Mouse (Mus musculus): ENCODE measurements at regions not wholly inside any gene's neighbourhood (a gene's known extent, or its start where the extent isn't known, plus 50 kb on each side); places are given as distances from the start of the nearest gene placed in this dataset.
"Not testable (repeated sequence)": the region's sequence is repeated elsewhere in the genome, so short reads cannot be mapped to it uniquely, and the experiment has no call there.

DNA sequence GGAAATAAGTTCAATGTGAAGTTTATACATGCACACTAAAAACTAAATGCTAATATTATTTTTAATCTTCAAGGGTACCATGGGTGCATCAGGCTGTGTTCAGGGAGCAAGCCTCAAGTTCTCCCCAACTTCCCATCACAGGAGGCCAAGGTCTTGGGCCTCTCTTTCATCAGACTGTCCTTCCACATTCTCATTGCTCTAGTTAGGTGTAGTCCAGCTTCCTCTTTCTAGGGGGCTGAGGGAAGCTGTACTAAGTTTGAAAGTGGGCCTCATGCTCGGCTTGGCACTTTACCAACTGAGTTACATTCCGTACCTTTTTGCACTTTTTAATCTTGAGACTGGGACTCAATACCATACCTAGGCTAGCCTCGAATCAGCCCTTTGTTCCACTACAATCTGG, 173.3 kb downstream of the Dhx15 start:
- peak; percentile 94 for ATAC-seq (replicated peaks; ENCODE audit: poor library complexity)

DNA sequence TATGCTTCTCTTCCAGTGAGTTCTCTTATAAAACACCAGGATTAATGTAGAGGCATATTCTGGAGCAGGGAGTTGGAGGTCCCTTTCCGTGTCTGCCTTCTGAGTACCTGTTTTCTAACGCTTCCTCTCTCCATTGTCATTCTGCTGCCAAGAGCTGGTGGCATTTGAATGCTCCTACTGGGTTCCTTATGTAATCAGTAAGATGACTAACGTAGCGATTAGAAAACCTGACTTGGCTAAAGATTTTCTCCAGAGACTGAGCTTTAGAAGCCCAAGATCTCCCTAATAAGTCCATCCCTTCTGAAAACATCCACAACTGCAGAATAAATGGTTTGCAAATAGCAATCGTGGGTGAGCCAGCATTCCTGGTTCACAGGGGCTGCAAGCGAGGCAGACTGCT, 174.5 kb downstream of the Dhx15 start:
- ATAC-seq (replicated peaks; ENCODE audit: poor library complexity): no peak

DNA sequence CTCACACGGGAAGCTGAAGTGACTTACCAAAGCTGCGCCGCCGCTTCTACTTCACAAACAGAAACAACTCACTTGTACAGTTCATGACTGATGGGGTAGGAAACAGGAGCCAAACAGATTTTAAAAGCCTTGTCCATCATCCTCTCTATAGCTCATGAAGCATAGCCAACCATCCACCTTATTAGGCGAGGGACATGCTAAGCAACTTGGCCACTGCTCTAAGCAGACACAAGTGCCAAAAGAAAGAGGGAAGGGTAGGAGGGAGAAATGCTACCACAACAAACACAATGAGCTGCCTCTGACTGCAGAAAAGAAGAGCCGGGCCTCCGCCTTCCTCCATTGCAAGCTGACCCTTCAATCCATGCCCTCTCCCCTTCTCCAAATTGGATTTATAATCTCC, 179.9 kb downstream of the Dhx15 start:
- ATAC-seq (replicated peaks; ENCODE audit: poor library complexity): no peak

DNA sequence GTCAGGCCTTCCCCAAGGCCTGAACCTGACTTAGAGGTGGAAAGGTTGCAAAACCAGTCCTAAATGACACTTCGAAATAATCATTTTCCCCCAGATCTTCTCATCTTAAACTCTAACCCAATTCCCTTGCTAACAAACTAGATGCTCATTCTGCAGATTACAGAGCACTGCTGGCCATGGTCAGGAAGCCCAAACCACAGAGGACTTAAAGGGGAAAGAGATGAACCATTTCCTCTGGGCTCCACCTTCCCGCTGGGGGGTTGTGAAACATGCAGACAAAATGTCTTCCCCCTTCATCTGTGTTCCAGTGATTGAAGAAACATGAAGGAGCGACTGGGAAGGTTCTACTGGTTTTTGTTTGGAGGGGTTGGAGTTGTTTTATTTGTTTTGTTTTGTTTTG, 181.4 kb downstream of the Dhx15 start:
- ATAC-seq (replicated peaks; ENCODE audit: poor library complexity): peak; percentile 82

DNA sequence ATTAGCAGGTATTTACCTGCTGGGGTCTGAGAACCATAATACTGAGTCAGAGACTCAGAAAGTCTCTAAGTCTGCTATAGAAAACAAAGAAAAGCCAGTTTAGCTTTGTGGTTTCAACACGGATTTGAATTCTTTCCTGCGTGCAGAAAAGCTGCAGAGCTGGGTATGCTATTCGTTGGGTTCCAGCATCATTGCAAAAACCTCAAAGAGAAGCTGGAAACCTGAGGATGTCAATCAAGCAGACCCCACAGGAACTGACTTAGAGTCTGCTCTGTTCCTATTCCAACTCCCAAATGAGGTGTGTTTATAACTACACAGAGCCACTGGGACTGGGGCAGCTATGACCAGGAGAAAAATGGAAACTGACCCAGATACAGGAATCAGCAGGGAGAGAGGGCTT, 183.5 kb downstream of the Dhx15 start:
- ATAC-seq (replicated peaks; ENCODE audit: poor library complexity): peak; percentile 24; the same call in 1 of the 2 replicates

DNA sequence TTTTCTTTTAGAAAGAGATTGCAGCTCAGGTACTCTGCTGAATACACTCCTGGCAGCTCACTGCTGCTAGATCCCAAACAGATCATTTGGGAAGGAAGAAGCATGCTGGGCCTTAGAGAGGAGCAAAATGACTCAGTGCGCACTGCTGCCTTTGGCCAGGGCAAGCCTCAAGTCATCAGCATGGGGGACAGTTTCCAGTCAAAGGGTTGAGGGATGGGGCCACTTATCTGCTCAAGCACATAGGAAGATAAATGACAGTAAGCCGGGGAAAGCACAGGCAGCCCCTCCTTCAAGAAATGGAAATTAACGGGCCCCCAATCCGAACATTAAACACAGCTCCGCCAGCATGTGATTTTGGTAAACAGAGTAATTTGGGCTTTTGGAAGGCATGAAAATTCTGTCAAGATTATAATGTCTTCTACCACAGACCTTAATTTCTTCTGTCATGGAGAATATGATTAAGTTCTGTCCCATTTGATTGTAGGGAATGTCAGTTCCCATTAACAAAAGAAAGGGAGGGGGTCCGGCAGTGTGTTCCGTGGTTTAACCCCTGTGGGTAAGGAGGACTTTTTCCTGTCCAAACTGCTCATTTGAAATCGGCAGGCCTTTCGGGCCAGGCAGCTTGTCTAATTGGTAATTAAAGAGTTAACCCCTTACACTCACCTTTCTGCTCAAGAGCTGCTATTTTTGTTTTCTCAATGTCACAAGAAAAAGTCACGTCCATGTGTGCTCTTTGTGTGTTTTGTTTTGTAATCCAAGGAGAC, 199.3 kb downstream of the Dhx15 start:
- no peak for ATAC-seq (replicated peaks; ENCODE audit: poor library complexity)

DNA sequence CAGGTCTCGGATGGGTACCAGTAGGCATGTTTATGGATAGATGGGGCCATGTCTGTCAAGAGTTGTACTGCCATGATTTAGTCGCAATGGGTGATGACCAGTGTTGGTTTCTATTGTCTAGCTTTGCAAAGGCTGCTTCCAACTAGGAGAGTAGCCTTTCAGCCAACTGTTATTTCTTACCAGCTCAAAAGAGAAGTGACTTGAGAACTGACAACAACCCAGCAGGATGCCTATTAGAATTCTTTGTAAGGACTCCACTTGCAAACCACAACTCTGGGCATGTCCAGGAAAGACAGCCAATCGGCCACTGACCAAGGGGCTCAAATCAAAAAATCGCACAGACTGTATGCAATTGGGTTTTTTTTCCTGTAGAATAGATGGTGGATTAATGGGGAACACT, 200.9 kb downstream of the Dhx15 start:
- ATAC-seq (replicated peaks; ENCODE audit: poor library complexity): no peak

DNA sequence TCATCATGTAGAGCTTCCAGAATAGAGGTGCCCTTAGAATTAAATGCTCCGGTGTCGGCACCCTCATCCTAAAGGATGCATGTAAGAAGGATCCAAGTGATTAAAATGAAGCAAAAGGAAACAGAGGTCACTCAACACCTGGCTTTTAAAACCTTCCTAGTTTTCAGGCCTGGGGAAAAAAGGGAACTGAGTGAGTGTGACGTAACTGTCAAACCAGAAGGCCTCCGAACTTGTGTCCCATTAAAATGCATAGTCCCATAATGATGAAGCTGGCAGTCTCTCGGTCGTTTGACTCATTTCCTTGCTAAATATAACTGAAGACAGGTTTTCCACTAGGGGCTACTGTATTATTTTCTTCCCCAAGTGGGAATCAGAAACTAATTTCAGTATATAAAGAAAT, 201.4 kb downstream of the Dhx15 start:
- ATAC-seq (replicated peaks; ENCODE audit: poor library complexity): peak; percentile 84

DNA sequence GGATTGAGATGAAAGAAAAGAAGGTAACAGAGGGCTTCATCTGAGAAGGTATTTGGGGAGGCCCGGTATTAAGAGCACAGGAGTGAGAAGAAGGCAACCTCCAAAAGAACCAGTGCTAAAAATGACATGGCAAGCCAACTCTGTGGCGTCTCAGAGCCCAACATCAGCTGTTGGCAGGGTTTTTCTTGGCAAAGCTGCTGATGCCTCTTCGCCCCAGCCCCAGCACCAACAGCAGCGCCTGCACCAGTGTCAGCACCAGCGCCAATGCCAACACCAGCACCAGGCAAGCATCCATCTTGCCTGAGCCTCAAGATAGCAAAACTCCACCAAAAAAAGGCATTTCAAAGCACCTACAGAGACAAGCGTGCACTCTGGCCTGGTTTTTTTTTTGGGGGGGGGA, 205.3 kb downstream of the Dhx15 start:
- no peak for ATAC-seq (replicated peaks; ENCODE audit: poor library complexity)

DNA sequence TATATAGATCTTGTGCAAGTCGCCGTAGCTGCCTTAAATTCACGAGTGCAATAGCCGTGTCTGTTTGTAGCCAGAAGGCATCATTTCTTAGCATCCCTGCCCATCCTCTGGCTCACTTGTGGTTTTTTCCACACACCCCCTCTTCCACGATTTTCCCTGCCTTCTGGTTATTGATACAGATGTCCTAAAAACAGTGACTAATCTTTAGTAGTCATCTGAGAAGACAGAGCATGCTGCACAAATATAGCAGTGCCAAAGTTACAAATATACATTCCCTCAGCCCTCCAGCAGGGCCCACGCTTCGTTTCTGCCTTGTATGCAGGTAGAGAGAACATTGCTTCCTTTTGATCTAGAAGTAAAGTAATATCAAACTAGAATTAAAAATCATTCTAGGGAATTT, 207.5 kb downstream of the Dhx15 start:
- no peak for ATAC-seq (replicated peaks; ENCODE audit: poor library complexity)

DNA sequence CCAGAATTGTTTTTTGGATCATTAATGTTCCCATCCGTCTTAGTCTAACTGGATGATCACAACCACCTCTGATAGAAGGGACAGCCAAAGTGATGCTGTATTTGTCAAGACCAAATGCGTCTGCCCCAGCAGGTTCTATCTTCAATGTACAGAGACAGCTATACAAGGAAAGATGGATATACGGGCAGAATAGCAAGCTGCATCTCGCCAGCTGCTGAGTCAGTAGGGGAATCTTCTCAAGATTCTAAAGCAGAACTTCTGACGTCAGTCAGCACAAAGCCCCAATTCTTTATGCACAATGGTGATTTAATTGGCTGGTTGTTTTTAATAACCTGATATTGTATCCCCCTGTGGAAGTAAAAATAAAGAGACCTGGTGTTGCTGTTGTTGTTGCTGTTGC, 209.4 kb downstream of the Dhx15 start:
- no peak for ATAC-seq (replicated peaks; ENCODE audit: poor library complexity)

DNA sequence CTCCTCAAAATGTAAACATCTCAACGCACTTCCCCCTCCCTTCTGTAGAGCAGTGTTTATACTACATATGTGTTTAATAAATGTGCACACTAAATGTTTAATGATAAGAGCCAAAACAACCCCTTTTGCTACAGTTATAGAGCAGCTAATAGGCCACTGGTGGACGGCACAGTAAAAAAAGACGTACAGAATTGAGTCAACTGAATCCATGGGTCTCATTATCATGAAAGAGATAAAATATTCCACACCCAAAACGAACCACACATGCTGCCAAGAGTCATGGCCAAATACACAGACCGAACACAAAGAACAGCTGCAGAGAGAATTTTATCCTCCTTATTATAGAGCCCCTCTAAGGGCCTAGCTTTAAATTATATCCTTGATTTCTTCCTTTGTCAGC, 237.8 kb downstream of the Dhx15 start:
- peak; percentile 84 for ATAC-seq (replicated peaks; ENCODE audit: poor library complexity)

DNA sequence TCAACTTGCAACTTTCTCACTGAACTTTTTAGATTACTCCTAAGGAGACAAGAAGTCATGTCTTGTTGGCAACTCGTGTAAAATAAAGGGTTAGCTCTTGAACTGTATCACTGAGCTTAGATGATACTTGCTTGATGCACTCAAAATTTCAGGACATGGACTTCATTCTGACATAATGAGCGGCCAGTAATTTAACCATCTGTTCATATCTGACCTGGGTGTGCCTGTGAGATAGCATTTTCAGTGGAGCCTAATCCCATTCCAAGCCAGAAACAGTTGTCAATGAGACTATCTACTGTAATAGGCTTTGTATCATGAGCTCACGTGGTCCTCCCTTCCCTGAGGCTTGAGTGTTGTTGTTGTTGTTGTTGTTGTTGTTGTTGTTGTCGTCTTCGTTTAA, 240.3 kb downstream of the Dhx15 start:
- ATAC-seq (replicated peaks; ENCODE audit: poor library complexity): peak; percentile 48

DNA sequence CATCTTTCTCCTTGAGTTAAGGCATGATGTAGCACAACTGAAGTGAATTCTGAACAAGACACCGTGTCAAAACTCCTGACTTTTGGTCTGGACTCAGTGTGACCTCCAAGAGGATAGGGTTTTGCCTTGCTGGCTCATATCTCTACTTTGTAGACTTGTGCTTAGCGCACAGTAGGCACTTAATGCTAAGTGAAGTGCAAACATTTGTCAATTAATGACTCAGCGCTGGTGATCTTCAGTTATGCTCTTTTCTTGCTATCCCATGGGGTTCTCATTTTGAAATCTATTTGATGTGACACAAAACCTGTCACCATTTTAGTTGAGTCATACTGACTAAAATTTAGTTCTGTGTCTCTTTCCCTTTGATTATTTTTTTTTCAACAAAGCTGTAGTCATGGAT, 244.3 kb downstream of the Dhx15 start:
- no peak for ATAC-seq (replicated peaks; ENCODE audit: poor library complexity)

DNA sequence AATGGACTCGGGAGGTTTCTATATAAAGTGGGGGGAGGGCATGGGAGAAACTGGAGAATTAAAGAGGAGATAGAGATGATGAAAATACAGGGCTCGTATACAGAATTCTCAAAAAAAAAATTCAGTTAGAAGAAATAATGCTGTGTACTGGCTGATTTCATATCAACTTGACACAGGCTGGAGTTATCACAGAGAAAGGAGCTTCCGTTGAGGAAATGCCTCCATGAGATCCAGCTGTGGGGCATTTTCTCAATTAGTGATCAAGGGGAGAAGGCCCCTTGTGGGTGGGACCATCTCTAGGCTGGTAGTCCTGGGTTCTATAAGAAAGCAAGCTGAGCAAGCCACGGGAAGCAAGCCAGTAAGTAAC, 248.4 kb downstream of the Dhx15 start:
- ATAC-seq (replicated peaks; ENCODE audit: poor library complexity): not testable (repeated sequence)

DNA sequence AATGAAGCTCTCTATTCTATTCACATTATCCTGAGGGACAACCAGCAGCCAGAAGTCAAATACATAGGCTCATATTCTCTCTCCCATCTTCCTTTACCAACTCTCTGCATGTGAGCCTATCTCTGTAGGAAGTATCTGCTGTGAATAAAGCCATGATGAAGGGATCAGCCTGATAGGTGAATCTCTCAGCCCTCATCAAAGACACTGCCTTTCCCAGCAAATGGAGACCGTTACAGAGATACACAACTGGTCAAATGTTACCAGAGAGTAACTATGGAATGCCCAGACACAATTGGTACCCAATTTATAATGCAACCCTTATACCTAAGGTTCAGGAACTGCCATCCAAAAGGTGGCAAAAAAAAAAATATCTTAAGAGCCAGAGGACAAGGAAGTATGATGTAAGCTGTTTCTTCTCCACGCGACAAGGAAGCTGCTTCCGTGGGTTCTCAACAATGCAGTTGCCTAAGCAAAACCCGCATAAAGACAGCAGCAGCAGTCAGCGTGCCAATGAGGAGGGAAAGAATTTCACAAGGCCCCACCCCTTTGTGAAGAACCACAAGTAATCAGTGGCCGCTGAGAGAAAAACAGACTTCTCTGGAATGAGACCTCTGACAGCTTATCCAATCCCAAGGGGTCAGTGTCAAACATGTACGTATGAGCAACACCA, 248.9 kb downstream of the Dhx15 start:
- peak; percentile 97 for ATAC-seq (replicated peaks; ENCODE audit: poor library complexity)

DNA sequence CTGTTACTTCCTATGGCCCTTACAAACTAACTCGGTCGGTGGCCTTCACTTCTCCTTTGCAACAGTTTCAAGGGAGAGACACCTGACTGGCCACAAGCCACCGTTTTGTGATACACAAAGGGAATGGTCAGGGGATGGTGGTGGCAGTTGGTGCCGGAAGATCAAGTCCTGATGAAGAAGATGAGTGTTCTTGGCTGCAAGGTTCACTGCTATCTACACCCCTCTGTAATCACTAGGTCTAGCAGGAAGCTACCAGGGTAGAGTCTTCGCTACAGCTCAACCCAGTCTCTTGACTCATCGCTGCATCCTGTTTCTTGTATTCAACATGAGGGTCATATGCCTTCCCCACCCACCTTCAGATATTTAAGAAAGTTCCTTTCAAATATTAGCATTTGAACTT, 251.5 kb downstream of the Dhx15 start:
- no peak for ATAC-seq (replicated peaks; ENCODE audit: poor library complexity)

DNA sequence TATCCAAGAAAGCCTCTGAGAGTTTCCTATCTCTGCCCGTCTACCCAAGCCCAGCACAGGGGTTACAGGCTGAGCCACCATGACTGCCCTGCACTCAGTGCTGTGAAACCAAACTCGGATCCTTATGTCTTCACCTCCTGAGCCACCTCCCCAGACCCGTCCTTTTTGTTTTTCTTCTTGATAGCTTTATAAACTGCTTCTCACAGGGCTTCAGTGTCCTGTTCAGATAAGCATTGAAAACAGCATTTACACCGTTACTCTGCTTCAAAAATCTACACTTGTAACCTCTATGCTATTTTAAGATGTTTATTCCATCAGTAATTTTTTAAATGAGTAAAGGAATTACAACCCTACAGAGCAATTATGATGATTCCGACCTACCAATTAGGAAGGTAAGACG, 253.0 kb downstream of the Dhx15 start:
- no peak for ATAC-seq (replicated peaks; ENCODE audit: poor library complexity)

DNA sequence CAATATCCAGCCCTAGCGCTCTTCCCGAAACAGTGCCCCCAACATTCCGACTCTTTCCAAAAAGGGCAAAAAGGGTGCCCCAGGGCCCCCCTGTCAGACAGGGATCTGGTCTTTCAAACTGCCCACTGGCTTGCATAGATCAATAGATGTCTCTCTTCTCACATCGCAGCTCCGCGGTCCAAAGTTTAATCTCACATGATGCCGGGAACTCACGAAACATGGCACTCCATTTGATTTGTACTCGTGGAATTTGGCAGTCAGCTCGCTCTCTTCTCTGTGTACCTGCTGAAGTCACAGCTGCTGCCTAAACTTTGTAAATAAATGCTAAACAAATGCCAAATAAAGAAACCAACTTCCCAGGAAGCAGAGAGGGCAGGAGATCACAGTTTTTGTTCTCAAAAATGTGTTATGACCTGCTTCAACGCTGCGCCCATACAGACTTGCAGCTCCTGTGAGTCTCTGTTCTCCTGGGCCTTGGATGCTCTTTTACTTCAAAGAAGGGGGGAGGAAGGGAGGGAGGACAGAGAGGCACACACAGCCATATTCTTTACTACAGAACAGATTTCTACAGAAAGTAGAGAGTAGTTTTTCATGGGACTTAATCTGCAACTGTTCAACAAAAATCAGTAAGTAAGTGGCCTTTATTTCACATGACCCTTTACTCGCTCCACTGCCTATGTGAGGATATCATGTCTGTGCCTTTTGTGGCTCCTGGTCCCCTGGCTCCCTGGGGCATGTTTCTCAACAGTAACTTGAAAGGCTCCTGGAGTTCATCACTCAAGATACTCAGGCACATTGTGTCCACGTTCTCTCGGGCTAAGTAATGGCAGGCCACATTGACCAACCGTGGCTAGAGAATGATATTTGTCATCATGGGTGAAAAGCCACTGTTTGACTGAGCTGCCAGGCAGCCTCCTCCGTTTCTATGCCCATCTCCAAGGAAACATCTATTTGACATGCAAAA, 254.6 kb downstream of the Dhx15 start:
- no peak for ATAC-seq (replicated peaks; ENCODE audit: poor library complexity)

DNA sequence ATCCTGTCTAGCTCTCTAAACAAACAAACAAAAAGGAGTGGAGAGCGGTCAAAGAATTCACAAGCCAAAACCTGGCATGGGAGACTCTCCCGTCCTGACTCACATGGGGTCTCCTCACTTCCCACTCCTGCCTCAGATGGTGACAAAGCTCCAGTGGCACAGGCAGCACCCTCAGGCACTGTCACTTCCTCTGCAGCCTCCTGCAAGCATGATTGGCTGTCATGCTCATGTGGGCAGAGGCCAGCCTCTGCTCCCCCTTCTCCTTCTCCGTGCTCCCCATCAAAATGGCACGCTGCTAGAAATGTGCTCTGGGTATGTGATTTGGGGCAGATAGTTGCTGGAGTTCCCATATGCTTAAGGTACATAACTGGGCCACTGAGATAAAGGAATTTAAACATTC, 255.4 kb downstream of the Dhx15 start:
- ATAC-seq (replicated peaks; ENCODE audit: poor library complexity): 0 out of 2 replicates have a peak, but pooled peaks have one; percentile 37

DNA sequence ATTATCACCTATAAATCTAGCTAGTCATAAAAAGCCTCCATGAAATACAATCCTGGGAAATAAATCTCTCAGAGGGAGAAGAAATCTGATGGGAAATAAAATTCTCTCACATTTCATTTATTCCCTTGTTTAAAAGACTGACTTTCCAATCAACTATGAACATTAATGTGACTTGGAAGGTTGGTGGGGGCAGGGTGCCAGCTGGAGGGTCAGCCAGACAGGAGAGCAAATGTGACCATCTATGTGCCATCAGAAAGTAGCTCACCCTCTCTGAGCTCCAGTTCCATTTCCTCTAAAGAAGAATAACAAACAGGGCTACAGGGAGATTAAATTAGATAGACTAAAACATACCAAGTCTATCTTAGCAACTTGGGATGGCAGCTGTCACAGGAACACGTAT, 257.0 kb downstream of the Dhx15 start:
- ATAC-seq (replicated peaks; ENCODE audit: poor library complexity): no peak

DNA sequence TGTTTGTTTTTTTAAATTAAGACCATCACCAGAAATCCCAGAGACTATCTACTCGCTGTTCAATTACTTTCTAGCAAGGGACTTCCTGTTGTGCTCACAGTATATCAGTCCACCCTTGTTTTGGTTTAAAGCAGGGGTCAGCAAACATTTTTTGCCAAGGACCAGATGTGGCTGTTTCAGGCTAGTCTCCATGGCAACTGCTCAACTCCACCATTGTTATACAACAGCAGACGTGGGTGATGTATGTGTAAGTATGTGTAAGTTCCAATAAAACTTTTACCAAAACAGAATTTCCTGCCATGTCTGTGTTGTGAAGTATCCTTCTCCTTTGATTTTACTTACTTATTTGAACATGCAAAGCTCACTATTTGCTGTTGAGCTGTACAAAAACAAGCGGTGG, 259.9 kb downstream of the Dhx15 start:
- no peak for ATAC-seq (replicated peaks; ENCODE audit: poor library complexity)

All from megakaryocyte progenitor cell, adult 5-6 weeks (primary cell).